Mouse (Mus musculus) c-Kit-positive CD71-positive TER-119-positive erythroid progenitor cells, embryonic 14.5 days (primary cell): Measurements from ENCODE around the gene Tgm4.
A peak's percentile ranks its signal among the peaks of the same experiment; 100 is the strongest.

ENCODE experiments used
- DNase-seq: peaks from one replicate; pipeline ENCODE4 v3.0.0-alpha.2; 2013; ENCODE audit warnings: low spot score

The Tgm4 gene

GRCm38 (mm10) chr9:123107186-123107585 is 72.7 kb downstream of the Tgm4 start:
- no peak for DNase-seq

DNA sequence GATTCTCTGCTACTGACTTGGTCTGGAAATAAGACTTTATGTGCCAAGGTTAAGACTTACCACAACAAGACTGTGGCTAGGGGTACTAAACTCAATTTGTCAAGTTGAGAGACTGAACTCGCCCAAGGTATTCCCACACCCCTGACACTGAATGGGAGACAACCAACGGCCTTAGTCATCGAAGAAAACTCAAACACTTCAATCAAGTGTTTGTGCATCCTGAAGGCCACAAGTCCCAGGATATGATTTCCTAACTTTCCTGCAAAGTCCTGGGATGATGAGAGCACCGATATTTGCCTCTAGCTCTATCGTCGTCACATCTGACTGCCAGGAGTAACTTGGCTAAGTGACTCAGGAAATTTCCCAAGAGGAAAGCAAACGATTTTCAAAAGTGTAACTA is 74.7 kb downstream of the Tgm4 start:
- no peak for DNase-seq

DNA sequence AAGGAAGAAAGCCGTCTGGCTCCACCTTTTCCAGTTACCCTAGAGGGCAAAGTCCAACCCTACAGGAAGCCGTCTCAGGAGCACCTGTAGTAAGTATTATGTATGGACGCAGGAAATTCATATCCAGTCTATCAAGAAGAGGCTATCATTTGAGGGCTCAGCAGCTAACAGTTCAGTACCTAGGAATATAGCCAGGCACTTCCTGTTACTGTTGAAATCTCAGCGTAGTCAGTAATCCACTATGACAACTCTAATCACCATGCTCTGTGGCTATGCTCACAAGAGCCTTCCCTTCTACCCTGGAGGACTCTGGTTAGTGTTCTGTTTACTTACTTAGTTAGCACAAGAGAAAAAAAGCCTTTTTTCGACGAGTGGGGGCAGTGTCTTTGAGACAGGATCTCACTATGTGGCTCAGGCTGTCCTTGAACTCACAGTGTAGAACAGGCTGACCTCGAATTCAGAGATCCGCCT is 77.3 kb downstream of the Tgm4 start:
- peak; percentile 5 for DNase-seq

DNA sequence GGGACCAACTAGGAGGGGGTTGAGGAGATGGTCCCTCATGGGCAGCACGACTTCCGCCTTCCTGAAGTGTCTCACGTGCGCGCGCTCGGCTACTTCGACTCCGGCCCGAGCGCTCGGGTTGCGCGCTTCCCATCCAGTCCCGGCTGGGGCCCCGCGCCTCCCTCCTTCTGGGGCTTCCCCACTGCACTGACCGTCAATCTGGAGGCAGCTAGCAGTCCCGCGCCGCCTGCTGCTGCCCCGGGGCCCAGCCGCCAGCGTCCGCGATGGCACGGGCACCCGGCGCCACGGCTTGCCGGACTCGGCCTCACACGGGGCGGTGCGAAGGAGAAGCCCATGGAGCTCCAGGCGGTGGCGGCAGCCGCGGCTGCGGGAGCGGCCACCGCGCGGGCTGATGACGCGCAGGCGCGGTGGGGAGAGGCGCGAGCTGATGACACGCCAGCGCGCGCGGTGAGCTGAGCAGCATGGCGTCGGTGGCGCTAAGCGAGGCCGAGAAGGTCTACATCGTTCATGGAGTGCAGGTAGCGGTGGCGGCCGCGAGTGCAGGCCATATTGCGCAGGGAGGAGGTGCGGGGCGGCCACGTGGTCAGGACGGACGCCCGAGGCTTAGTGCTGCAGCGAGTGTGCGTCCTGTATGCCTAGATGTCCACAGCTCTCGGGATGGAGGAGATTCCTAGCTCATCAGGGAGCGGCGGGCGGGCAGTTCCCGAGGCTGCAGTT is 78.4 kb downstream of the Tgm4 start, which contains the start of the genes Zdhhc3 and Exosc7:
TSS of gene Zdhhc3 (minus strand) at position 401 of the 717 bp plus-strand sequence.
TSS of gene Exosc7 (plus strand) at position 411 of the 717 bp plus-strand sequence.
- DNase-seq: peak; percentile 81

DNA sequence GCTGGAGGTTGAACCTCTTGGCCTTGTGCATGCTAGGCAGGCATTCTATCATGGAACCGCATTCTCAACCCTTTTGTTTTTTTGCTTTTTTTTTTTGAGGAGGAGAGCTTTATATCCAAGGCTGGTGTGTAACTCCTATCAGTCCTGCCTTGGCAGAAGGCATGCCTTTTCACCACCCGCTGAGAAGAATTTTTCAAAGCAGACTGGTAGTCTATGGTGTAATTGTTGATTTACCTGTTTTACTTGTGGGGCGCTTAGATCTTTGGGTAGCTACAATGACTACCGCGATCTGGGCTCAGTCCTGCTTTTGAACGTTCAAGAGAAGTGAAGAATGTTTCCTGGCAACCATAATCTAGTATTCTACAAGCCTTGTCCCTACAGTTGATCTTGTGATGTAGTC is 79.4 kb downstream of the Tgm4 start:
- DNase-seq: peak; percentile 9

DNA sequence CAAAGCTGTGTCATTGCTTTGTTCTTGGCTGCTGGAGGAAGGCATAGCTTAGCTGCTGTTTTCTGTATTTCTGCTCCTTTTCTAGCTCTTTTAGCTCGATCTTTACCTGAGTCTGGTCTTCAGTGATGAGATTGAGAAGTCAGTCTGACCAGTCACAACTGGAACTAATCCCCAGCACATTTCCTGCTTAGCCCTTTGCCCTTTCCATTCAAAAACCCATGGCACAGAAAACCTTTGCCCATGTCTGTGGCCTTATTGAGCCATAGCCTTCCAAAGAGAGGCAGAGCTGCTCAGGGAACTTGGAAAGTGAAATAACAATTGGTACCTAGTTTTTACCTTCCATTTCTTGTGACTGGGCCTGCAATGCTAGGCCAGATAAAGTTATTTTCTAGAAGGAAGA is 81.0 kb downstream of the Tgm4 start:
- DNase-seq: no peak
